Mouse (Mus musculus) liver, adult (tissue): ENCODE measurements around the gene Pja2.

ENCODE experiments used
- GATA4 ChIP-seq: IDR thresholded peaks from 2 replicates; pipeline ENCODE4 v1.6.1; 2014; ENCODE audit warnings: mild to moderate bottlenecking, low read length; ENCODE audit not compliant: insufficient replicate concordance

Pja2 gene

DNA sequence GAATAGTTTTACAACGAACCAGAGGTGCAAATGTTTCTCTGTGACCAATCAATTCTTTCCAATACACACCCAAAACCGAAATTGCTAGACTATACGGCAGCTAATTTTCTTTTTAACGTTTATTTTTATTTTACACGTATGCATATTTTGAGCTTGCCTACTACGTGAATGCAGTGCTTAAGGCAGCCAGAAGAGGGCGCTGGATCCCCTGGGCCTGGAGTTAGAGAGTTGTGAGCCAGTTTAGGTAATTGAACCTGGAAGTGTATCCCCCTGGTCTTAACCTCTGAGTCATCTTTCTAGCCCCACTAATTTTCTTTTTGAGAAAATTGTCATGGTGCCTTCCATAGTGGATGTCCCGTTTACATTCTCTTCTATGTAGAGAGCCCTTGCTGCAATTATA lies 100.5 kb downstream of the Pja2 start:
- TF ChIP-seq GATA4 = no peak
